Mouse (Mus musculus) liver, embryonic 12.5 days (tissue): ENCODE data around the gene Pou3f4. TPM values are rescaled to one million over a fixed set of nuclear protein-coding genes. Genes with fewer than 3 reads are reported as not detected.

ENCODE experiments used
- ATAC-seq: fragments of 200-750 bp; cut with Nextera tagmentation; 2 replicates; pipeline ENCODE4 v1.8.0; 2017; ENCODE audit warnings: moderate number of reproducible peaks, mild to moderate bottlenecking, moderate library complexity
- H3K27ac ChIP-seq: fragments of 300-500 bp; sonication (generic); 2 replicates; pipeline ENCODE4 v1.5.1; 2016; ENCODE audit warnings: mild to moderate bottlenecking
- H3K27me3 ChIP-seq: fragments of 300-500 bp; sonication (generic); replicated peaks from 2 replicates; pipeline ENCODE4 v1.6.1; 2016; ENCODE audit warnings: mild to moderate bottlenecking, moderate library complexity
- H3K36me3 ChIP-seq: fragments of 300-500 bp; sonication (generic); 2 replicates; pipeline ENCODE4 v1.6.1; 2016; ENCODE audit warnings: mild to moderate bottlenecking, moderate library complexity
- H3K4me1 ChIP-seq: fragments of 300-500 bp; sonication (generic); 2 replicates; pipeline ENCODE4 v1.6.1; 2016
- H3K4me2 ChIP-seq: fragments of 300-500 bp; sonication (generic); 2 replicates; pipeline ENCODE4 v1.6.1; 2016; ENCODE audit warnings: mild to moderate bottlenecking, moderate library complexity
- H3K4me3 ChIP-seq: fragments of 300-500 bp; sonication (generic); 2 replicates; pipeline ENCODE4 v1.5.1; 2016; ENCODE audit warnings: mild to moderate bottlenecking, moderate library complexity
- H3K9ac ChIP-seq: fragments of 300-500 bp; sonication (generic); 2 replicates; pipeline ENCODE4 v1.6.1; 2016; ENCODE audit warnings: mild to moderate bottlenecking, moderate library complexity
- H3K9me3 ChIP-seq: fragments of 300-500 bp; sonication (generic); replicated peaks from 2 replicates; pipeline ENCODE4 v1.6.1; 2016; ENCODE audit warnings: mild to moderate bottlenecking, moderate library complexity
- WGBS: fragments of 180-500 bp; shearing (Covaris S2); methylation state at CpG from one replicate; pipeline ENCODE4 v1.1.7; 2016; ENCODE audit not compliant: insufficient replicate concordance; 5-methylcytosine and 5-hydroxymethylcytosine counted together
- polyA plus RNA-seq: library from polyadenylated mRNA; unstranded; fragments of >200 nt; fragmentation: Nextera tagmentation; extraction: Ambion mirVana; gene quantifications from 2 replicates; pipeline ENCODE4 v1.2.1, GENCODE M21; 2016

Pou3f4 gene
- polyA plus RNA-seq, 1 experiment from 2014 or later, result not detected

DNA sequence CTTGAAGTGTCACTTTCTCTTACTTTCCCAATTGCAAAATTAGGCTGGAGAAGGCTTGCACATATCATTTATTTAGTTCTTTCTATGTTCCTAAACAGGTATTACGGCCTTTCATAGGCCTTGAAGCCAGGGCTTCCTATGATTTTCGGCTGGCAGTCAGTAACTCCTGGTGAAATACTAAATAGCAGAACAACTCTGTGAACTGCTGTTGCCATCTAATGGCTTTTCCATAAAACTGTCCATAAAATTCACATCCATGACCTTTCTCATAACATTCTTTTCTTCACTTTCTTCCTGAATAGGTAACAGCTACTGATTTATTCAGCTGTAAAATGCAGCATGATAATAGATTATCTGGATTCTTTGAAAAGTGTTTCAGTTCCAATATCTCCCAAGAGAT, 23.4 kb downstream of the Pou3f4 start:
- 62% methylated on average over 2 of the region's 2 CpGs for WGBS
- Histone ChIP-seq H3K27ac (no peak overlapping the region), H3K4me3 (no peak overlapping the region), H3K9me3 (no peaks in the 10 kb centered on the region), H3K4me1 (no peaks in the 10 kb centered on the region), H3K4me2 (no peak overlapping the region), H3K9ac (no peak overlapping the region), H3K27me3 (no peaks in the 10 kb centered on the region), H3K36me3 (no peaks in the 10 kb centered on the region)
- ATAC-seq, result no peak

DNA sequence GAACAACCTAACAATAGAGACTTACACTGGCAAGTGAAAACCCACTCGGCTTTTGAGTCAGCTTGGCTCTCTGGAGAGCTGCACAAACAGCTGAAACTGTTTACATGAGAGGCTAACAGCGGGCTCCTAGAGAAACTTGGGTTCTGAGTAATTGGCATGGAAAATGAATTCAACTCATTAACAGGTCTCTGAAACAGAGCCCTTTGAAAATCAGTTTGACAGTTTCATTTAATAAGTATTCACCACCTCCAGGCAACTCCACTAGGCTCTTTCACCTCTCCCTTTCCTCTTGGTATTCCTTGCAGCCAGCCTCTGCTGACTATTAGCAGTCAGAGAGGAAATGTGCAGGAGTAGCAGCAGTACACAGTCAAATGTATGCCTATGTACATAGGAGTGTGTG, 37.2 kb downstream of the Pou3f4 start:
- WGBS, result 56% methylated on average over 2 of the region's 2 CpGs
- Histone ChIP-seq H3K9ac (no peak overlapping the region), H3K4me3 (no peak overlapping the region), H3K27ac (no peak overlapping the region), H3K4me2 (no peak overlapping the region), H3K4me1 (no peaks in the 10 kb centered on the region), H3K36me3 (no peaks in the 10 kb centered on the region), H3K27me3 (no peaks in the 10 kb centered on the region), H3K9me3 (no peaks in the 10 kb centered on the region)
- ATAC-seq, result no peak
